Mouse (Mus musculus) liver, postnatal 0 days (tissue): ENCODE results near the gene Spag16.

ENCODE experiments used
- CTCF ChIP-seq: sonication (generic); IDR thresholded peaks from 2 replicates; pipeline ENCODE4 v1.5.1; 2016; ENCODE audit warnings: antibody characterized with exemption, low read depth
- EP300 ChIP-seq: IDR thresholded peaks from 2 replicates; pipeline ENCODE4 v1.6.1; 2016; ENCODE audit warnings: antibody characterized with exemption, low read depth, mild to moderate bottlenecking

DNA sequence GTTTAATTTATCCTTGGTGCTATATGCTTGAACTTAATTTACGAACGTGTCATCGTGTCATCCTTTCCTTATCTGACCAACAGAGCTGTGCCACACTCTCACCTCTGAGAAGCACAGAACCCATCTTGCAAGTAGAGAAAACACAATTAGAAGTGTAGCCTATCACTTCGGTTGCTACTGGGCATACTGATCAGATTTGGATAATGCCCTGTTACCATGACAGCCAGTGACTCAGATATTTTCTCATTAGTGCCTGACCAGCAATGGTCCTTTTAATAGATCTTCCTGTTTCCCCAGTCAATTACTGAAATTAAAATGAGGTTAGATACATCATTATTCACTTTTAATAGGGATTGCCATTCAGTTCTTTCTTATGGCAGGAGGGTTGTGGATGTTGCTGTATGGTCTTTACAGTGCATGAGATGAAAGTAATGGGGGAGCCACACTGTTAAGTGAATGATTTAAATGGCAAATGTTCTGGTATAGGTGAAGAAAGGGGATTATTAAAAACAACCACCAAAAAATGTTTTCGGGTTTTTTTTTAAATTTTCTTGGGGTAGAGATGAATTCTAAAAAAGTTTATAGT, 439.2 kb downstream of the Spag16 start:
- TF ChIP-seq EP300: no peak
- no peak for TF ChIP-seq CTCF
